Mouse (Mus musculus) spleen, postnatal 4 days (tissue): ENCODE results near the gene Scn8a.
"Not testable (repeated sequence)": the region's sequence is repeated elsewhere in the genome, so short reads cannot be mapped to it uniquely, and the experiment has no call there.

ENCODE experiments used
- DNase-seq, 2 experiments: peaks; one replicate each; pipeline ENCODE4 v3.0.0; 2022; ENCODE audit warnings: low spot score in 2 of 2

Gene Scn8a

GRCm38 (mm10) chr15:100869558-100869957 is at the start of gene Scn8a:
Scn8a (plus strand) TSS chr15:100869858.
- no peak for DNase-seq

GRCm38 (mm10) chr15:100821824-100822223 is 47.8 kb upstream of the Scn8a start:
- DNase-seq, result no peak

GRCm38 (mm10) chr15:100822370-100822769 is 47.3 kb upstream of the Scn8a start:
- DNase-seq, result not testable (repeated sequence)

- no peak for DNase-seq
Measured at GRCm38 (mm10) chr15:100825249-100825856, 44.3 kb upstream of the Scn8a start.

GRCm38 (mm10) chr15:100826076-100826475 is 43.6 kb upstream of the Scn8a start:
- no peak for DNase-seq

GRCm38 (mm10) chr15:100829775-100830174 is 39.9 kb upstream of the Scn8a start:
- no peak for DNase-seq

GRCm38 (mm10) chr15:100830682-100831081 is 39.0 kb upstream of the Scn8a start:
- no peak for DNase-seq

GRCm38 (mm10) chr15:100832144-100832543 is 37.5 kb upstream of the Scn8a start:
- no peak for DNase-seq

- no peak for DNase-seq
Measured at GRCm38 (mm10) chr15:100832784-100833183, 36.9 kb upstream of the Scn8a start.

- no peak for DNase-seq
Measured at GRCm38 (mm10) chr15:100836729-100837128, 32.9 kb upstream of the Scn8a start.

GRCm38 (mm10) chr15:100838607-100839207 is 31.0 kb upstream of the Scn8a start:
- peak in 1 of 2 experiments; percentile 71 for DNase-seq

GRCm38 (mm10) chr15:100844336-100844735 is 25.3 kb upstream of the Scn8a start:
- no peak for DNase-seq

GRCm38 (mm10) chr15:100845049-100845879 is 24.4 kb upstream of the Scn8a start:
- DNase-seq, result peak in 1 of 2 experiments; percentile 22

GRCm38 (mm10) chr15:100847193-100847592 is 22.5 kb upstream of the Scn8a start:
- no peak for DNase-seq

- DNase-seq, result no peak
Measured at GRCm38 (mm10) chr15:100857586-100857985, 12.1 kb upstream of the Scn8a start.

- no peak for DNase-seq
Measured at GRCm38 (mm10) chr15:100860856-100861255, 8.8 kb upstream of the Scn8a start.

GRCm38 (mm10) chr15:100865556-100865955 is 4.1 kb upstream of the Scn8a start:
- DNase-seq, result no peak

- peak; percentile 21 to 73 for DNase-seq
Measured at GRCm38 (mm10) chr15:100870001-100870774, 530 bp downstream of the Scn8a start.

- DNase-seq, result no peak
Measured at GRCm38 (mm10) chr15:100870775-100871106, 1.1 kb downstream of the Scn8a start.

- DNase-seq, result no peak
Measured at GRCm38 (mm10) chr15:100871107-100872011, 1.7 kb downstream of the Scn8a start.

GRCm38 (mm10) chr15:100873155-100873554 is 3.5 kb downstream of the Scn8a start:
- DNase-seq, result peak; percentile 43 to 77
